Mouse (Mus musculus): ENCODE measurements at regions not wholly inside any gene's neighbourhood (a gene's known extent, or its start where the extent isn't known, plus 50 kb on each side); places are given as distances from the start of the nearest gene placed in this dataset.

DNA sequence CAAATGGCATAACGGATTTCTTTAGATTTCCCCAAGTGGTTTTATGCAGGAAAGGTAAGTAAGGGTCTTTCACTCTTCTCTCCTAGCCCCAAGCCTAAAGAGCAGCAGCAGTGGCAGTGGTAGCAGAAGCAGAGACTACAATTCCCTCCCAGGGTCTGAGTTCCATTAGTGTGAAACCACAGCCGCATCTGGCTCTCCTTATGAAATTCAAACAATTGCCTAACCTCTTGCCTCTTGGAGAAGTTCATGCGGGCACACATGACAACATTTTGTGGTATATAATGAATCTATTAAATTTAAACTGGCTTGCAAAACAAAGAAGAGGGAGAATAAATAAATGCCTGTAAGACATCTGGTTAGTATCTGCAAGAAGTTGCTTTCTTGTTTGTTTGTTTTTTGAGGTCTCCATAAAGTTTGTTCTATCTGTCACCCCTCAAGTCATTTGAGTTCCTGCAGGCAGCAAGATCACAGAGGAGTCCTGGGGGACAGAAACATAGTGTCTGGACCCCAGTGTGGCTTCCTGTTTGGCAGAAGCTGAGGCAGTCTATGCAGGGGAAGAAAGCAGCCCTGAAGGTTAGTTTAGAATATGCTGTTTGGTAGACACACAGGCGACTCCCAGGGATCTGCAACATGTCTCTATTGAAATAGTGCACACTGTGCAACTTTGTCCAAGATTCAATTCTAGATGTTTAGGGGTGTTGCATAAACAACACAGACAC, 578.9 kb downstream of the Kctd12 start:
- no peak for TF ChIP-seq POLR2A (IDR thresholded peaks at IDR 0.05; ENCODE audit: low read depth, low read length)
- TF ChIP-seq CTCF (IDR thresholded peaks at IDR 0.05; ENCODE audit: borderline replicate concordance, insufficient read depth, low read length): no peak
- no peak overlapping the region for H3K27ac ChIP-seq (ENCODE audit: insufficient read depth, low read length)
- H3K4me3 ChIP-seq (ENCODE audit: insufficient read depth, low read length): no peak overlapping the region
- H3K4me1 ChIP-seq (ENCODE audit: control insufficient read depth, insufficient read depth, low read length): no peaks in the 10 kb centered on the region

DNA sequence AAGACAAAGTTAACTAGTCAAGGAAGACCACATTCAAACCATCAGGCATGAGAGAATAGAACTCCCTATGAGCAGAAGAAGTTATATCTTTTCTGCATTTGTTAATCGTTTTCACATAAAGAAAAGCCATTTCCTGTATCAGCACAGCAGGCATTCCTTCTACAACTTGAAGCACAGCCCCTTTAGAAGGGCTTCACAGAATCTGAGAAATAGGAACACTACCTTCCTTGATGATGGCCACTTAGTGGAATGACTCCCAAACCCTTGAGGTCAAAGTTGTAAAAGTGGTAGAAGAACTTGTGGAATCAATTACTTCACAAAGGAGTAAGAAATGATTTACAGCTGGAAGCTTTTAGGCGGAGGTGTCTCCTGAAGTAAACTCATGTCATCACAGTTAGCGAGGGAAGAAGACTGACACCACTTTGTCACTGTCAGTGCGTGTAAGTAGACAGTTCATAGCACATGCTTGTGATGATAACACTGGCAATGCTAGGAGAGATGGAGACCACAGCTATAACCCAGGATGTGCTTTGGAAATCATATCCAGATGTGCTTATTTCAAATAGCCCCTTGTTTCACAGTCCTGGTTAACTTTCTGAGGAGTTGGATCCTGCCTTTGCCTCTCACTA, 580.3 kb downstream of the Kctd12 start:
- TF ChIP-seq POLR2A (IDR thresholded peaks at IDR 0.05; ENCODE audit: low read depth, low read length) (no peak), CTCF (IDR thresholded peaks at IDR 0.05; ENCODE audit: borderline replicate concordance, insufficient read depth, low read length) (no peak)
- no peaks in the 10 kb centered on the region for H3K4me1 ChIP-seq (ENCODE audit: control insufficient read depth, insufficient read depth, low read length)
- no peak overlapping the region for H3K27ac ChIP-seq (ENCODE audit: insufficient read depth, low read length)
- no peak overlapping the region for H3K4me3 ChIP-seq (ENCODE audit: insufficient read depth, low read length)

DNA sequence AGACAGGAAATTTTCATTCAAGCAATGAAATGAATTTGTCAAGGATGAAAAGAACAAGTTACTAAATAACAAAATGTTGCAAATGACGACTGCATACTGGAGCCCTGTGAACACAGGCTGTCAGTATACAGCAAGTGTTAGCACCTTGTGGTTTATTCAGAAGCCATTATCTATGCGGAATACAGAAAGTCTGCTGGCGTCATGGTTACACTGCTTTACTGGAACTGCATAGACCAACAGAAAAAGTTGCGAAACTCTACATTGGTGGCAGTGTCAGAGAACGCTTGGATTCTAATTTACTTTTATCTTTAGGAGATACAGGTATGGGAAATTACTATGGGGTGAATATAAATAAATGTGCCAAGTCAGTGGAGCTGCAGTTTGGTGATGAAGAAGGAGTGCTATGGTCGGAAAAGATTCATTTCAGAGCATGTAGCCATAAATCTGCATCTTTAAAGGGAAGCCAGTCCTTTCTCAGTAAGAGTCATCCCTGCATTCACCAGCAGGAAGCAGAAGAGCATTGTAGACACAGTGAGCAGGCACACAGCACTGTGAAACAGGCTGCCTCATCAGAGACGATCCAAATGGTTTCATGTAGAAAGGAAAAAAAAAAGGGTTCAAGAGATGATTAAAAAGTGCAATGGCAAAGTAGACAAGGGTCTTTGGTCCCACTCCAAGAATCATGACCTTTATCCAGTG, 586.3 kb downstream of the Kctd12 start:
- no peak overlapping the region for H3K4me3 ChIP-seq (ENCODE audit: insufficient read depth, low read length)
- TF ChIP-seq CTCF (IDR thresholded peaks at IDR 0.05; ENCODE audit: borderline replicate concordance, insufficient read depth, low read length) (no peak), POLR2A (IDR thresholded peaks at IDR 0.05; ENCODE audit: low read depth, low read length) (no peak)

DNA sequence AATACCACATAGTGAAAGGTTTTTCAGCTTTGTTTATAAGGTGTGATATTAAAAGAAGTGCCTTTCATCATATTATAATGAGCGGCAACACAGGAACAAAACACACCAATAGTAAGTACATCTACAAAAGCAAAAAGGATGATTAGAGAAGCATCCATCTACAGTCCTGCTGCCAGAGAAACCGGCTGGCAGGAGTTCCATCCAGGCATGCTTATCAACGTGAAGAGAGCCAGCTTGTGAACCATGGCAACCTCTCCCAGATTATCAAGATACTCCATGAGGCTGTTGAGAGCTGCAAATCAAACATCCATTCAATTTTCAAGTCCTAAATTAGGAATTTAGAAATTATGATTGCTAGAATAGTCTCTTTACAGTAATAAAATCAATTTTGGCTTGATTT, 590.1 kb downstream of the Kctd12 start:
- TF ChIP-seq CTCF (IDR thresholded peaks at IDR 0.05; ENCODE audit: borderline replicate concordance, insufficient read depth, low read length): no peak
- no peak for TF ChIP-seq POLR2A (IDR thresholded peaks at IDR 0.05; ENCODE audit: low read depth, low read length)

More for the DNA sequence above, 586.3 kb downstream of the Kctd12 start:
- H3K4me1 ChIP-seq (ENCODE audit: control insufficient read depth, insufficient read depth, low read length): no peaks in the 10 kb centered on the region
- H3K27ac ChIP-seq (ENCODE audit: insufficient read depth, low read length): no peak overlapping the region

DNA sequence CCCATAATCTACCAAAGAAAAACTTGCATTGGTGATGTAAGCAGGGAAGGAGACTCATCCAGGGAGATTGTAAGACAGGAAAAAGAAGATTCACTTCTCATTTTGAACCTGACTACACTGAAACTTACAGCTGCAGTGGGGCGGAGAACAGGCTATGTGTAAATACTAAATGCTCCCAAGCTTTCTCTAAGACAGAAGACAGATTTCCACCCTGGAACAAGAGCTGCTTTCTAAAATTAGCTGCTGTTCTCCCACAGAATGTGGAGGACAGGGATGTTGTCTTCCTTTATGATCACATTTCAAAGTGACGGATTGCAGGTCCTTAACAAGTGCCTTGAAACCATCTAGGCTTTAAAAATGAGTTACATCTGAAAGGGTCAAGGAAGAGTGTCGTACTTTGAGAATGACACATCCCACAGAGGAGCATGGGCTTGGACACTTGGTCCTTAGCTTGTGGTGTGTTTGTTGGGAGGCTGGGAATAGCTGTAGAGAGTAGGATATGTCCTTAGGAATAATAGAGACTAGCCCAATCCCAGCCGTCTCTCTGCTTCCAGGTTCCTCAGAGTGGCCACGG, 609.4 kb downstream of the Kctd12 start:
- Histone ChIP-seq H3K4me3 (ENCODE audit: insufficient read depth, low read length) (no peak overlapping the region), H3K27ac (ENCODE audit: insufficient read depth, low read length) (no peak overlapping the region), H3K4me1 (ENCODE audit: control insufficient read depth, insufficient read depth, low read length) (no peaks in the 10 kb centered on the region)
- TF ChIP-seq CTCF (IDR thresholded peaks at IDR 0.05; ENCODE audit: borderline replicate concordance, insufficient read depth, low read length) (no peak), POLR2A (IDR thresholded peaks at IDR 0.05; ENCODE audit: low read depth, low read length) (no peak)

More for the DNA sequence above, 590.1 kb downstream of the Kctd12 start:
- Histone ChIP-seq H3K4me3 (ENCODE audit: insufficient read depth, low read length) (no peak overlapping the region), H3K27ac (ENCODE audit: insufficient read depth, low read length) (no peak overlapping the region), H3K4me1 (ENCODE audit: control insufficient read depth, insufficient read depth, low read length) (no peaks in the 10 kb centered on the region)

DNA sequence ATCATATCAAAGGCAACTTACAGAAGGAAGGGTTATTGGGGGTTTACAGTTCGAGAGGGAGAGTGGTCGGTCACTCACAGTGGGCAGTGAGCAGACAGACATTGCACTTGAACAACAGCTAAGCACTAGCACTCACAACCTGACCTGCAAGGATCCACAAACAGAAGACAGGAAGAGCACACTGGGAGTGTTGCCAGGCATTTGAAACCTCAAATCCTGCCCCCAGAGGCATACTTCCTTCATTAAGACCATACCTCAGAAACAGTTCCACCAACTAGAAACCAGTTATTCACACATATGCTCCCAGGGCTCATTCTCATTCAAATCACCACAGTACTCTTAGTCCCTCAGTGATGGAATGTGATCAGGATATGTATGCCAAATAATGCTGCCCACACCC, 620.8 kb downstream of the Kctd12 start:
- no peak overlapping the region for H3K4me3 ChIP-seq (ENCODE audit: insufficient read depth, low read length)
- H3K27ac ChIP-seq (ENCODE audit: insufficient read depth, low read length): no peak overlapping the region
- H3K4me1 ChIP-seq (ENCODE audit: control insufficient read depth, insufficient read depth, low read length): no peaks in the 10 kb centered on the region
- TF ChIP-seq POLR2A (IDR thresholded peaks at IDR 0.05; ENCODE audit: low read depth, low read length) (no peak), CTCF (IDR thresholded peaks at IDR 0.05; ENCODE audit: borderline replicate concordance, insufficient read depth, low read length) (no peak)

DNA sequence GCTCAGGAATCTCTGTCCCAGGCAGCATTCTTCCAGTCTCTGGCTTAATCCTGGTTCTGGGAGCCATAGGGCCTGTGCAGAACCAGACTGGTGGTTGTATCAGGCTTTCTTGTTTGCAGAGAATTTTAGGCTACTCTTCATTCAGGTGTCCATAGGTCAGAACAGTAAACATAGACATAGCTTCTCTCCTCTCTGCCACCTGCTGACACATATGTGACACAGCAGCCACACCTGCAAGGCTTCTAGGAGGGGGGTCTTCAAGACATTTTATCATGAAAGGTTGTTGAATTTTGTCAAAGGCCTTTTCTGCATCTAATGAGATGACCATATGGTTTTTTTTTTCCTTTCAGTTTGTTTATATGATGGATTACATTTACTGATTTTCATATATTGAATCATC, 599.7 kb downstream of the Lmo7 start:
- H3K4me1 ChIP-seq (ENCODE audit: control insufficient read depth, insufficient read depth, low read length): no peaks in the 10 kb centered on the region
- TF ChIP-seq CTCF (IDR thresholded peaks at IDR 0.05; ENCODE audit: borderline replicate concordance, insufficient read depth, low read length): no peak
- no peak for TF ChIP-seq POLR2A (IDR thresholded peaks at IDR 0.05; ENCODE audit: low read depth, low read length)
- no peak overlapping the region for H3K4me3 ChIP-seq (ENCODE audit: insufficient read depth, low read length)
- H3K27ac ChIP-seq (ENCODE audit: insufficient read depth, low read length): no peak overlapping the region

DNA sequence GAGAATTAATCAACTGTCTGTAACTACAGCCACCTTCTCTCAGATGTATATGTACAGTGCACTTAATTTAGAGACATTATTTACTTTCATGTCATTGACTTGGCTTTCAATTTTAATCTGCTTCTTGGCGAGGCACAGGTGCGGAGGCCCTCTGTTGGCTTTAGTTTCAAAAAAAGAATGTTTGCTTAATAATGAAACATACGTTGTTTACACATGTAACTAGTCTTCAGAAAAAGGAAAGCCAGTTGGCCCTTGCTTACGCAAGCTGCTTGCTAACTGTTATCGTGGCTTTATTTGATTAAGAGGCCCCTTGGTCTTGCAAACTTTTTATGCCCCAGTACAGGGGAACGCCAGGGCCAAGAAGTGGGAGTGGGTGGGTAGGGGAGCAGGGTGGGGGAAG, 576.6 kb downstream of the Lmo7 start:
- no peak for TF ChIP-seq CTCF (IDR thresholded peaks at IDR 0.05; ENCODE audit: borderline replicate concordance, insufficient read depth, low read length)

DNA sequence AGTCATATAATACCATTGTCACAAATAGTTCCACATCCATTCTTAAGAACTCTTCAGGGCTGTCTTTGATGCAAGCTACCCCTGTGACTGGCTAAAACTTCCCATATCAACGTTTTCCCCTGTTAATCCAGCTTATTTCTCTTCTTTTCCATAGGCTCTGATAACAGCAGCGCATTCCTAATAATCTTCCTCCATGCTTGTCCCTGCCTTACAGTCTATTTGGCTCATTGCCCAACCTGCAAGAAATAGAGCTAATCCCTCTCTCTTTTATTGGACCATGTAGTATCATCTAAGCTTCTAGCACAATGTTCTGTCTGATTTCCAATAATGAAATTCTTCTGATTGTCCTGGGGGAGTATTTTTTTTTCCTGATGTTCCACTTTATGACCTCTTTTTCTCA, 573.1 kb downstream of the Lmo7 start:
- TF ChIP-seq POLR2A (IDR thresholded peaks at IDR 0.05; ENCODE audit: low read depth, low read length) (no peak), CTCF (IDR thresholded peaks at IDR 0.05; ENCODE audit: borderline replicate concordance, insufficient read depth, low read length) (no peak)
- Histone ChIP-seq H3K4me3 (ENCODE audit: insufficient read depth, low read length) (no peak overlapping the region), H3K4me1 (ENCODE audit: control insufficient read depth, insufficient read depth, low read length) (no peaks in the 10 kb centered on the region), H3K27ac (ENCODE audit: insufficient read depth, low read length) (no peak overlapping the region)

More for the DNA sequence above, 576.6 kb downstream of the Lmo7 start:
- Histone ChIP-seq H3K4me1 (ENCODE audit: control insufficient read depth, insufficient read depth, low read length) (no peaks in the 10 kb centered on the region), H3K27ac (ENCODE audit: insufficient read depth, low read length) (no peak overlapping the region), H3K4me3 (ENCODE audit: insufficient read depth, low read length) (no peak overlapping the region)

DNA sequence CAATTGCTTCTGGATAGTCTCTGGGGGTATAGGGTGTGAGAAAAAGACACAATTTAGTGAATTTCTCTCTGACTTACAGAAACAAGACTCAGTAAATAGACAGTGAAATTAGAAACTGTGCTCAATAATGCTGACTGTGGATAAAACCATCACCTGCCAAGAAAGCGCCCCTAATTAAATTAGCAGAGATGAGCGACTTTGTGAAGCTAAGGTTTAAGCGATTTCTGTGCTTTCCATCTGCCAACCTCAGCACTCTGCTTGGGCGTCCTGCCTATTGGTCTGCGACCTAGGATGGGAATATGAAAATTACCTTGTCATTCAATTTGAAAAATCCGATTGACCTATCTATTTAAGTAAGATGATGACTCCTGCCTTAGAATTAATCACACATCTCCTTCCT, 570.5 kb downstream of the Lmo7 start:
- no peak overlapping the region for H3K27ac ChIP-seq (ENCODE audit: insufficient read depth, low read length)
- H3K4me3 ChIP-seq (ENCODE audit: insufficient read depth, low read length): no peak overlapping the region
- TF ChIP-seq CTCF (IDR thresholded peaks at IDR 0.05; ENCODE audit: borderline replicate concordance, insufficient read depth, low read length) (no peak), POLR2A (IDR thresholded peaks at IDR 0.05; ENCODE audit: low read depth, low read length) (no peak)
- H3K4me1 ChIP-seq (ENCODE audit: control insufficient read depth, insufficient read depth, low read length): no peaks in the 10 kb centered on the region

Measured in embryonic fibroblast, embryonic 13.5 days (primary cell).